Mouse (Mus musculus) retina, embryonic 14.5 days (tissue): Measurements from ENCODE around the gene Lrrc45.
"Not testable (repeated sequence)": the region's sequence is repeated elsewhere in the genome, so short reads cannot be mapped to it uniquely, and the experiment has no call there.

Experiments used
- DNase-seq: peaks from one replicate; pipeline ENCODE4 v3.0.0-alpha.2; 2015; ENCODE audit warnings: low spot score

The Lrrc45 gene

DNA sequence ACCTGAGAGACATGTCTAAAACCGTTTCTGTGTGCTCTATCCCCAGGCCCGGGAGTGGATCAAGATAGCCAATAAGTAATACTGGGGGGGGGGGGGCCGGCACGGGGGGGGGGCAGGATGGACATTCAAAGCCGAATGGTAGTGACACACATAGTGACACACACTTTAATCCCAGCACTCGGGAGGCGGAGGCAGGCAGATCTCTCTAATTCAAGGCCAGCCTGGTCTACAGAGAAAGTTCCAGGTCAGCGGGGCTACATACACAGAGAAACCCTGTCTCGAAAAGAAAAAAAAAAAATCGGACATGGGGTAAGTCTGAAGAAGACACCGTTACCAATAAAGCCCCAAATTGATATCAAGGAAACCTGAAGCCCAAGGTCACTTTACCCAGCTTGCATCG, 13.8 kb downstream of the Lrrc45 start:
- no peak for DNase-seq

DNA sequence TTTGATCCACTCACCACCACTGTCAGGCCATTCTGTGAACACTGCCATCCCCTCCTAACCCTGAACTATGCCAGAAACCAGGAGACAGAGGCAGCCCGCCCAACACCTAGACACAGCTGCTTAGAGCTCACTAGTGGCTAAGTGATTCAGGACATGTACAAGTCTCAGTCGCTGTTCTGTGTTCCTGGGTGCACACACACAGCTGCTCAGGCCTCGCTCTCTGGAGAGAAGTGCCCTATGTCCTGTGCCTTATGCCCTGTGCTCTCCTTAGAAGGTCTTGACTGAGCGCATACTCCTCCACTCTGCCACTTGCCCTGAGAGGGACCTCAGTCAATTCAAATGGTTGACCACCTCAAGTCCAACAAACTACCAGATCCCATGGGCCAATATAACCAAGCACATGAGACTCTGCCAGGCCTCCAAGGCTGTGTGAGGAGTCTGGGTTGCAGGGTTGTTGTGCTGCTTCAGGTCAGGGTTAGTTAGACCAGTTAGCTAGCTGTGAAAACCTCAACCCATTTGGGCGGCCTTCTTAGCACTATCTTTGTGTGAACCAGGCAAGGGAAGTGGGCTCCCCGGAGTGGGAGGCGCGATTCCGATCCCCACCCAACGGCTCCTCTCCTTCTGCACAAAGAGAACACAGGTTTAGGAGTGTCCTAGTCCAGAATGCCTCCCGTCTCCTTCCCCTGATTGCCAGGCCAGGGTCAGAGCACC, 15.0 kb downstream of the Lrrc45 start:
- DNase-seq, result no peak

DNA sequence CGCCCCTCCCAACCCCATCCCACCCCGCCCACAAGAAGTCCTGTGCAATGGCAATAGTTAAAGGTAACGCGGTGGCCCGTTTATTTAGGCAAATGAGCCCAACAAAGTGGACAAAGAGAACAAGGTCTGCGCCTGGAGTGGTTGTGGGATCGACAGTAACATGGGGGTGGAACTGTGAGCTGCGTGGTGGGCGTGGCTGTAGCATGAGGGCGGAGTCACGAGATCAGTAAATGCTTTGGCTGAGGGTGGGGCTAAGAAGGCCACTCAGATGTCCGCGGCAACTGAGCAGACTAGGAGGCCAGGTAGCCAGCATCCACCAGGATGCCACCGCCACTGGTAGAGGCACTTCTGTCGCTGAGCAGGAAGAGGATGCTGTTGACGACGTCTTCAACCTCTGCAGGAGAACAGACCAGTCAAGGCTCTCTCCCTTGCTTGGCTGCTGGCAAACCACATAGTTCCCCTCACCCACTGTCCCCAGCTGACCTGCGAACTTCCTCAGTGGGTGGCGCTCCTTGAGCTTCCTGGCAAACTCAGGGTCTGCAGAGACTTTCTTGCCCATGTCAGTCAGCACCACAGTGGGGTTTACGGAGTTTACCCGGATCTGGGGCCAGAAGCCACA, 15.8 kb downstream of the Lrrc45 start:
- DNase-seq, result peak; percentile 73

DNA sequence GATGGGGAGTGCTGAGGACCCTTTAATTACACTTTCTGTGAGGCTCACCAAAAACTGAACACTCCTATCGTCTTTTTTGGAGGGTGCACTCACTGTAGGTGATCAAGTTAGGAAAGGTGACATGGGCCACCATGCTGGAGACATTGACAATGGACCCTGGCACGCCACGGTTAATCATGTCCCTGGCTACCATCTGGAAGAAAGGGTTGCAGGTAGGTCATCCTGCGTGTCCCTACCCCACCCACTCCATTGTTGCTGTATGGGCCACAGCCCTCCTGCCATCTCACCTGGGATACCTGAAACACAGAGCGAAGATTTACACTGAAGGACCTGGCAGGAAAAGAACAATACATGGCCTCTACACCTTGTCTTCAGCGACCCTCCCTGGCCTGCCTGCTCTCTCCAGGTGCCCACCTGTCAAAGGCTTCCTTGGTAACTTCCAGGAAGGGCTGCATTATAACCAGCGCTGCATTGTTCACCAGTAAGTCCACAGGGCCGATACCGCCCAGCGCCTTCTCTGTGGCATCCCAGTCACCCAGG, 16.7 kb downstream of the Lrrc45 start:
- no peak for DNase-seq

DNA sequence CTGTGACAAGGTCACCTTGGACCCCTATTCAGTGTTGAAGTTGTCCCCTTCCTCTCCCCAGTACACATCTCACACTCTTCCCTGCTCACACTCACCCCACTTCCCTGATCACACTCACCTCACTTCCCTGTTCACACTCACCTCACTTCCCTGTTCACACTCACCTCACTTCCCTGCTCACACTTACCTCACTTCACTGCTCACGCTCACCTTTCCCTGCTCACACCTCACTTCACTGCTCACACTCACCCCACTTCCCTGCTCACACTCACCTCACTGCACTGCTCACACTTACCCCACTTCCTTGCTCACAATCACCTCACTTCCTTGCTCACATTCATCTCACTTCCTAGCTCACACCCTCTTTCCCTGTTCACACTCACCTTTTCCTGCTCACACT, 17.7 kb downstream of the Lrrc45 start:
- DNase-seq, result no peak

DNA sequence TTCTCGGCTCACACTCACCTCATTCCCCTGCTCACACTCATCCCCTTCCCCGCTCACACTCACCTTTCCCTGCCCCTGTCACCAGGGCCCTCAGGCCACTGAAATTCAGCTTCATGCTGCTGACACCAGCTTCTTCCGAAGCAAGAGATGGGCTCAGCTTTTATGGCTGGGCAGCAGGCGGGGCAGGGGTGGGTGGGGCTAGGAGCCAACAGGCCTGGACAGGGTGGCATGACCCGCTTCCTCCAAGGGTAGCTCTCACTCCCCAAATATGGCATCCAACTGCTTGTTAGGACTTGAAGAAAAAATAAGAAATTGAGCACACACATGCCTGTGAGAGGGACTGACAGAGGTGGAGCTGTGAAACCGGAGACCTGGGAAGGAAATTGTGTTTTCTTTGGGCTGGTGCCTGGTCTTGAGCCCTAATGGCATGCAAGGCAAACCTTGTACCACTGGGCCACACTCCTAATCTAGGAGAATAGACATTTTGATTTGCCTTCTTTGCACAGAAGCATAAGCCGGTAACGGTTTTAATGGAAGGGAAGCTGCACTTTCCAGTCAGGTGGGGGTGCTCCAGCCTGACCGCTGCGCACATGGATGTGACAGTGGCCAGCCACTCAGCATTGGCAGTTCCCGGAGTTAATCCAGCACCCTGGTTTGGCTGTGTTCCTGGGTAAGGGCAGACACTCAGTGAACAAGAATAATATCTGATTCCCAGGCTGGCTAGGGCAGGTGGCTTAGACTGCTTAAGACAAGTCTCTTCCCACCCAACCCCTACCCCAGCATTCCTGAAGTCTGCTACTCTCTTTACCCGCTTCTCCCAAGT, 18.3 kb downstream of the Lrrc45 start, which contains the start of gene Cbr2:
Gene Cbr2, minus strand, starts transcription at position 257 of the 823 bp plus-strand sequence.
- no peak for DNase-seq

DNA sequence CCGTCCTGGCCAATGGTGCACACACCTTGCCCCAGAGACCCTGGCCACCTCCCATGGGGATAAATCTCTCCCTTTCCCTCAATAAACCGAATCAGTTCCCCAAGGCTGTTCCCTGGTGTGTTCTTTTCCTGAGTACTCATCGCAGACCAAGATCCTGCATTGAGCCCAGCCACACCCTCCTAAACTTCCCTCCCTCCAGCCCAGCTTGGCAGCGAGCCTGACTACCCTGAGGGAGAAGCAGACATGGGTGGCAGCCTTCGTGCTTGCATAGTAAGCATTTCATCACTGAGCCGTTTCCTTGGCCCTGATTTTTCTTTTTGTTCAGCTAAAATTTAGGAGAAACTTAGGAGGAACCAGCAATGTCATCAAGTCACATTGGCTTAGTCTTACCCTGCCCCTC, 19.8 kb downstream of the Lrrc45 start:
- no peak for DNase-seq

DNA sequence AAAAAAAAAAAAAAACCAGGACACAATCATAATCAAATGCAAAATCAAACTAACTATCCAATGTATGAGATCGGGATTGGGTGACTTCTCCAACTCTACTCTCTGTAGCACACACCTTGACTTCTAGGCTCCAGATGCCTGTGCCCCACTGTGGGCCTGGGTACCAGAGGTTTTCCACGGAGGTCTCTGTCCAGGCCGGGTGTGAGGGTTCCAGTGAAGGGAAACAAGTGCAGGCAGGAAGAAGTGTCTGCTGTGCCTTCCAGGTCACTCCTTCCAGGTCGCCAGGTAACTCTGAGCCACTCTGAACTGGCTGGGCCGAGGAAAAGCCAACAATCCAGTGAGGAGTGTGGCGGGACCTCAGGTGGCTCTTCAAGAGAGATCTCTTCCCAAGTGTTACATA, 22.7 kb downstream of the Lrrc45 start:
- DNase-seq, result no peak

DNA sequence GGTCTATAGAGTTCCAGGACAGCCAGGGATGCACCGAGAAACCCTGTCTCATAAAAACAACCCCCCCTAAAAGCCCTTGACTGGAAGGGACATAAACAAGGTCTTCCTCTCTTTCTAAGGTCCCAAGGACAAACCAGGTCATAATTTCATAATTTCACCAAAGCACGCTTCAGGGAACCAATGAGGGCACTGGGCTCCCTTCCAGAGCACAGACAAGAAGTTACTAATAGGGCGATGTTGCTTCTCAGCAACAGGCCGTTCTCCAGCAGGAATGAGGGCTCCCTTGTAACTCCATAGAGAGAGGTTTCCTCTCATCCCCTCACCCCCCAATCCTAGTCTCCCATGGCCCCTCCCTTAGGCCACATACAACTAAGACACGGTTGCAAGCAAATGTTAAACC, 27.3 kb downstream of the Lrrc45 start:
- no peak for DNase-seq

DNA sequence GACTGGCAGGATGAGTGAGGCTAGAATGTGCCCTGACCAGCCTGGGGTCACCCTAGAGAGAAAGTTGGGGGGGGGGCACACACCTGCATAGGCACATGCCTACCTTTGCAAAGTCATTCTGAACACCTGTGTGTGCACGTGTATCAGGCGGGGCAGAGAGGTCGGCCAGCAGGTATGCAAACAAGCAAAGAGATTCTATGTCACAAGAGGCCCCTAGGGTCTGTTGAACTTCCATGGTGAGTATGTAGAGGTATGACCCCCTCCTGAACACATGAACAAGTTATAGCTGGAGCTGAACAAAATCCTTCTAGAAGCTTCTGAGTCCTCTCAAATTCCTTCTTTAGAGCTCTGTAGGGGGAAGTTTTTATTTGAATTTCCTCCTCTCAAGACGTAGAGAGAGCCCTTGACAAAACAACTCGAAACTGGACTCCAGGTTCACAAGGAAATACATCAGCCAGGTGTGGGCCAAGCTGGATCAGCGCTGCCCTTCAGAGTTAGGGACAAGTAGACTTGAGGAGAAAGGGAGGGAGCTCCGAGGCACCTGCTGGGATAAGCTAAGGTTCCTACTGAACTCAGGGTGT, 30.5 kb downstream of the Lrrc45 start:
- no peak for DNase-seq

DNA sequence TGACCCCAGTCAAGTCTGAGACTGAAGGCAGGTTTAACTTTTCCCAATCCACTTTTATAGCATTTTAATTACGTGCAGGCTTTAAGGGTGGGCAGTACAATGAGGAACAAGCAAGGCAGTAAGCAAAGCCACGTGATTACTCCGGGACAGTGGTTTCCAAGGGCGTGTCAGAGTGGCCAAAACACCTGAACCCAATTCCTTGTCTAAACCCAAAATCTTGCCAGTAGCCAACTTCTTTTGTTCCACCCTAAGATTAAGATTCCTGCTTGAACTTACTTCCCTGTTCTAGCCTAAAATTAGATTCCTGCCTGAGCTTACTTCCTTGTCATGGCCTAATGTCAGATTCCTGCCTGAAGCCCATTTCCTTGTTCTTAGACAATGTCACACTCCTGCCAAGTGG, 34.2 kb downstream of the Lrrc45 start:
- DNase-seq, result no peak

DNA sequence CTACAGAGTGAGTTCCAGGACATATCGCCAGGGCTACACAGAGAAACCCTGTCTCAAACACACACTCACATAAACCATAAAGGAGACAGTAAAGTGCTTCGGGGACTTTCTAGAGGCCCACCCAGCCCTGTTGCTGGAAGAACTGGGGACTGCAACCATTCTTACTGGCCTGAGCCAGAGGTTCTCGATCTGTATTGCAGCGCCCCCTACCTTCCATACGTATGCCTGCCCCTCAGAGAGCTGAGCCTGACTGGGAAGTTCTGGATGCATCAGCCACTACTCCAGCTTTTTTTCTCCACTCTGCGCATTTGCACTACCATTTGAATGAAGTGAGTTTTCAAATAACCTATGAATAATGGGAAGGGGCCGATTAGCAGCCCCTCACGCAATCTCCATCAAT, 35.7 kb downstream of the Lrrc45 start:
- DNase-seq, result peak; percentile 57

DNA sequence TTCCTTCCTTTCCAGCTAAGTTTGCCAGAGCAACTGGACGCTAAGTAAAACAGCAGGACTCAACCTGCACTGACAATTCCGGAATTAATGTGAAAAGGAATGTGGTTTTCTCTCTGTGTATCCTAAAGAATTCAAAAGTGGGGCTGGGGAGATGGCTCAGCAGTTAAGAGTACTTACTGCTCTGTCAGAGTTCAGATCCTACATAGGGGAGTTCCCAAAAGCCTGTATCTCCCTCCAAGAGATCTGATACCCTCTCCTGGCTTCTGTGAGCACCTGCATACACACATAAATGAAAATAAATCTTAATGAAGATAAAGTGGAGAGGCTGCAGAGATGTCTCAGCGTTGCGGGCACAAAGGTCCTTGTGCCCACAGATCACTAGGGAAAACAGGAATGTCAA, 37.9 kb downstream of the Lrrc45 start:
- DNase-seq, result no peak

DNA sequence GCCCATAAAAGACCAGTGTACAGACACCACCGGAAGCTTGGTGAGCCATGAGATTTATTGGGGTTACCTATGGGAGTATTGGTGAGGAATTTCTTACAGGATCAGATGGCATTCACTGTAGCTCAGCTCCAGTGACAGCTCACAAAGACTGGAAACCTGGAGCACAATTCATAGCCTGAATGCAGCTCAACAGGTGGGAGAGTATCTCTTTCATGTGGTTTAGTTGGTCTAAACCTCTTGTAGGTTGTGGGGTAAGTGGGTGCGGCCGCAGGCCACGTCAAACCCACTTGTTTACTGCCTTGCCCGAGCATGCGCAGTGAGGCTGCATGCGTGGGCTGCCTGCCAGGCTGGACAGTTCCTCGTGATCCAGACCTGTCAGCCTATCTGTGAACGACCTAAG, 46.5 kb downstream of the Lrrc45 start:
- DNase-seq, result no peak

DNA sequence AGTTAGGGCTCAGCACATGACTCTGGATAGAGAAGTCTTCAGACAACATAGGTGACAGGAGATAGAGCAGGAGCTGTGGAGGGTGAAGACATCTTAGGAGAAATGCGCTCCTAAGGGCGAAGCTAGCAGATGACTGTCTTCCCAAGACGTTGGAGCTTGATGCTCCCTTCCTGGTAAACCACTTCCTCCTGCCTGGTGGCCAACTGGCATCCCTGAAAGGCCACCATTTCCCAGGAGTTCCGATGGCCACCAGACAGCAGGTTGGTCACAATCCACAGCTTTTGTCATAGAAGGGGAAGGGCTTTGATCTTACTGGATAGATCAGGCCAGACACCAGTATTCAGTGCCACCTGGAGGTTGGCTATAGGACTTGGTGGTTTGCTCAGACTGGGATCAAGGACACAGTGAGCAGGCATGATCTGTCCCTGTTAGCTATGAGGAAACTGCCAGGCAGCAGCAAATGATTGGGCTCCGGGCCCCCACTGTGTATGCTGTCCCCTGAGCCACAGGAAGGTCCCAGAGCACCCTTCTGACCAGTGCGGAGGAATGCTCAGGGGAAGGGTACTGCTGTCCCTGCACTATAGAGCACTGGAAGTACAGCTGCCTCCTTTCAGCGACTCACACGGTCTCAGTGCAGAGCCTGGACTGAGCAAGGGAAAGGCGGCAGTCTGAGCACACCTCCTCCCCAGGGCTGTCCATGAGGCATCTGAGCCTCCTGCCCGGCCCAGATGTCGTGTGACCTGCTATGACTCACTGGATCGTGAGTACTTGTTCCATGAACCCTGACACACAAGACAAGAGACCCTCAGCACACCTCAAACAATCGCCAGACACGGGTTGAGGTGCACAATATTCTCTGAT, 48.3 kb downstream of the Lrrc45 start:
- no peak for DNase-seq

DNA sequence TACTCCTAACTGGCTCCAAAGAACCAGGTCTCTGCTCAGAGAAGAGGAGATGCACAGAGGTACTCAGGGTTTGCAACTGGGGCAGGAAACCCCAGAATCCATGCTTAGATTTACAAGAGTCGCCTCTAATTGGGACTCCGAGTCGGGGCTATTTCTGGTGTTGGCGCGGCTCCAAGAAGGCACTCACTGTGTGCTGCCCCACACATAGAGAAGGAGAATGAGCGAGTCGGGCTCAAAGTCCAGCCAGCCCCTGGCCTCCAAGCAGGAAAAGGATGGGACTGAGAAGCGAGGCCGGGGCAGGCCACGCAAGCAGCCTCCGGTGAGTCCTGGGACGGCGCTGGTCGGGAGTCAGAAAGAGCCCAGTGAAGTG, 48.9 kb downstream of the Lrrc45 start, which contains the start of gene Hmga1b:
Gene Hmga1b, plus strand, starts transcription at position 123 of the 370 bp plus-strand sequence.
- DNase-seq, result not testable (repeated sequence)

DNA sequence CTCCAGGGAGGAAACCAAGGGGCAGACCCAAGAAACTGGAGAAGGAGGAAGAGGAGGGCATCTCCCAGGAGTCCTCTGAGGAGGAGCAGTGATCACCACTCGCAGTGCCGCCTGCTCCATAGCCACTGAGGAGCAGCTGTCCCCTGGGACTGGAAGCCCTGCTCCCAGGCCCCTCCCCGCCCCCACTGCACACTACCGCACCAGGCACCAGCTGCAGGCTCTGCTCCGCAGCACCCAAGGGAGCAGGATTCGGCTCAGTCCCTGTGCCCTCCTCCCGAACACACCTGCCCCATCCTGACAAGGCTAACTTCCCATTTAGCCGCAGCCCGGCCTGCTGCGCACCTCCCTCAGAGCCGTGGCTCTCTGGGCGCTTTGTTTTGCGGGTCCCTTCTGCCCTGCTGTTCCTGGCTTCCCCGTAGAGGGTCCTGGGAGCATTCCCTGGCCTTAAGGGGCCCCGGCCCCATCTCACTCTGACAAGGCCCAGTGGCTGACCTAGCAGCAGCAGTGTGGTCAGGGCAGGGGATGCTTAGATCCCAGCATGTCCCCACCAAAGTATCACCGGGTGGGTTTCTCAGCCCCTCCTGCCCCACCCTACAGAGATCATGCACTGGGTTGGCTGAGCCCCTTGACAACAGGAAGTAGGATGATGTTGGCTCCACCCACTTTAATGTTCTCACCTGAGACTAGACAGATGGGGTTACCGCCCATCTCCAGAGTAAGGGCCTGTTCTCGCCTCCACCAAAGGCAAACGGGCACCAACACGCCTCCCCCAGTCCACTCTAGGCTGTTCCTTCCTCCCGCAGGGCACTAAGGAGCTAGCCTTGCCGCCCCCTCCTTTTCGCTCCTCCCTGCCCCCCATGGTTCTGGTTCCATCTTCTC, 49.6 kb downstream of the Lrrc45 start:
- DNase-seq, result not testable (repeated sequence)

DNA sequence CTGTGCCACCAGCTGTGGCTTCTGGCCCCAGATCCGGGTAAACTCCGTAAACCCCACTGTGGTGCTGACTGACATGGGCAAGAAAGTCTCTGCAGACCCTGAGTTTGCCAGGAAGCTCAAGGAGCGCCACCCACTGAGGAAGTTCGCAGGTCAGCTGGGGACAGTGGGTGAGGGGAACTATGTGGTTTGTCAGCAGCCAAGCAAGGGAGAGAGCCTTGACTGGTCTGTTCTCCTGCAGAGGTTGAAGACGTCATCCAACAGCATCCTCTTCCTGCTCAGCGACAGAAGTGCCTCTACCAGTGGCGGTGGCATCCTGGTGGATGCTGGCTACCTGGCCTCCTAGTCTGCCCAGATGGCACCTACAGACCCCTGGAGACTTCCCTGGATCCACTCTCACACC, 53.3 kb downstream of the Lrrc45 start:
- DNase-seq, result not testable (repeated sequence)

DNA sequence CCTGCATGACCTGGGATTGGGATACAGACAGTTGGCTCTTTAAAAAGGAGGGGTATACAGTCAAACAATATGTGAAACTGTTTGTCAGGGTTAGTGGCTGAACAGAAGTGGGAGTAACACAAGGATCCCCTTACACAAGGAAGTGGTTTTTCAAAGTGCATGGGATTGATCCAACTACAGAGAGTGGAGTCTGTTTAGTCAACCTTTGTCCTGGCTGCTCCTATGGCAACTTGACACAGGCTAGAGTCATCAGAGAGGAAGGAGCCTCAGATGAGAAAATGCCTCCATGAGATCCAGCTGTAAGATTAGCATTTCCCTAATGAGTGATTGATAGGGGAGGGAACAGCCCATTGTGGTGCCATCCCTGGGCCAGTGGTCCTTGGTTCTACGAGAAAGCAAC, 54.5 kb downstream of the Lrrc45 start:
- no peak for DNase-seq
